Mouse (Mus musculus): ENCODE data around the gene A3galt2.
A peak's percentile ranks its signal among the peaks of the same experiment; 100 is the strongest.

Gene A3galt2

GRCm38 (mm10) chr4:128793710-128794109, 38.5 kb downstream of the A3galt2 start:
- no peak for DNase-seq (ENCODE audit: low read depth, low spot score)

- DNase-seq (ENCODE audit: low read depth, low spot score) = no peak
Measured at GRCm38 (mm10) chr4:128794198-128794597, 39.0 kb downstream of the A3galt2 start.

GRCm38 (mm10) chr4:128795596-128795995, 40.4 kb downstream of the A3galt2 start:
- no peak for DNase-seq (ENCODE audit: low read depth, low spot score)

- DNase-seq (ENCODE audit: low read depth, low spot score) = no peak
Measured at GRCm38 (mm10) chr4:128796788-128797187, 41.6 kb downstream of the A3galt2 start.

- DNase-seq (ENCODE audit: low read depth, low spot score) = no peak
Measured at GRCm38 (mm10) chr4:128801675-128802465, 46.7 kb downstream of the A3galt2 start.

- no peak for DNase-seq (ENCODE audit: low read depth, low spot score)
Measured at GRCm38 (mm10) chr4:128803569-128803968, 48.4 kb downstream of the A3galt2 start.

GRCm38 (mm10) chr4:128804426-128805149, 49.4 kb downstream of the A3galt2 start:
- DNase-seq (ENCODE audit: low read depth, low spot score) = peak; percentile 48

- DNase-seq (ENCODE audit: low read depth, low spot score) = peak; percentile 51
Measured at GRCm38 (mm10) chr4:128805150-128806042, 50.2 kb downstream of the A3galt2 start.

GRCm38 (mm10) chr4:128806043-128806826, 51.1 kb downstream of the A3galt2 start, which contains the start of gene Zfp362:
Zfp362 (minus strand) TSS chr4:128806045.
- DNase-seq (ENCODE audit: low read depth, low spot score) = peak; percentile 80

GRCm38 (mm10) chr4:128806827-128807179, 51.6 kb downstream of the A3galt2 start:
- peak; percentile 70 for DNase-seq (ENCODE audit: low read depth, low spot score)

GRCm38 (mm10) chr4:128811382-128812056, 56.4 kb downstream of the A3galt2 start:
- DNase-seq (ENCODE audit: low read depth, low spot score) = peak; percentile 88

- DNase-seq (ENCODE audit: low read depth, low spot score) = no peak
Measured at GRCm38 (mm10) chr4:128817011-128817410, 61.8 kb downstream of the A3galt2 start.
